Mouse (Mus musculus) heart, postnatal 0 days (tissue): ENCODE results near the gene Rbm20. TPM values are rescaled to one million over a fixed set of nuclear protein-coding genes. Genes with fewer than 3 reads are reported as not detected.

Experiments
- ATAC-seq: fragments of 200-750 bp; cut with Nextera tagmentation; 2 replicates; pipeline ENCODE4 v1.8.0; 2017; ENCODE audit warnings: low read depth, moderate number of reproducible peaks, moderate library complexity; ENCODE audit not compliant: insufficient read depth
- DNase-seq: peaks from one replicate; pipeline ENCODE4 v3.0.0-alpha.2; 2016; ENCODE audit warnings: low spot score
- H3K27ac ChIP-seq: fragments of 300-500 bp; sonication (generic); 2 replicates; pipeline ENCODE4 v1.5.1; 2014; ENCODE audit warnings: low read depth, mild to moderate bottlenecking
- H3K27me3 ChIP-seq: fragments of 300-500 bp; sonication (generic); 2 replicates; pipeline ENCODE4 v1.6.1; 2014; ENCODE audit warnings: low read length, mixed read lengths; ENCODE audit not compliant: control insufficient read depth, insufficient read depth
- H3K36me3 ChIP-seq: fragments of 300-500 bp; sonication (generic); replicated peaks from 2 replicates; pipeline ENCODE4 v1.6.1; 2014; ENCODE audit warnings: low read length, mixed read lengths; ENCODE audit not compliant: control insufficient read depth, insufficient read depth
- H3K4me1 ChIP-seq: fragments of 300-500 bp; sonication (generic); 2 replicates; pipeline ENCODE4 v1.6.1; 2014; ENCODE audit warnings: antibody characterized with exemption; ENCODE audit not compliant: control insufficient read depth, insufficient read depth
- H3K4me2 ChIP-seq: fragments of 300-500 bp; sonication (generic); 2 replicates; pipeline ENCODE4 v1.6.1; 2014; ENCODE audit warnings: low read depth, mild to moderate bottlenecking, low read length, moderate library complexity
- H3K4me3 ChIP-seq: fragments of 300-500 bp; sonication (generic); 2 replicates; pipeline ENCODE4 v1.5.1; 2014; ENCODE audit warnings: low read depth, low read length
- H3K9ac ChIP-seq: fragments of 300-500 bp; sonication (generic); replicated peaks from 2 replicates; pipeline ENCODE4 v1.6.1; 2014; ENCODE audit warnings: low read depth, low read length, mixed read lengths
- H3K9me3 ChIP-seq: fragments of 300-500 bp; sonication (generic); replicated peaks from 2 replicates; pipeline ENCODE4 v1.6.1; 2016; ENCODE audit warnings: low read length; ENCODE audit not compliant: control insufficient read depth
- CTCF ChIP-seq: IDR thresholded peaks from 2 replicates; pipeline ENCODE4 v1.5.1; 2016; ENCODE audit warnings: antibody characterized with exemption, control low read depth, low read depth
- EP300 ChIP-seq: IDR thresholded peaks from 2 replicates; pipeline ENCODE4 v1.6.1; 2016; ENCODE audit warnings: antibody characterized with exemption, low read depth
- WGBS: fragments of 180-500 bp; shearing (Covaris S2); extraction: QIAGEN DNeasy Blood & Tissue Kit; methylation state at CpG from one replicate; pipeline ENCODE4 v1.1.7; 2014; 5-methylcytosine and 5-hydroxymethylcytosine counted together
- polyA plus RNA-seq: library from polyadenylated mRNA; unstranded; fragments of >200 nt; fragmentation: Nextera tagmentation; extraction: Ambion mirVana; gene quantifications from 2 replicates; pipeline ENCODE4 v1.2.1, GENCODE M21; 2015
- total RNA-seq: library from RNA; depleted of rRNA; stranded (reverse); fragments of >200 nt; gene quantifications from 2 replicates; pipeline ENCODE4 v1.2.3, GENCODE M21; 2014; ENCODE audit warnings: low replicate concordance

Rbm20 gene
- total and polyA plus RNA-seq, 2 experiments from 2014 or later: 65.2 to 340 TPM

DNA sequence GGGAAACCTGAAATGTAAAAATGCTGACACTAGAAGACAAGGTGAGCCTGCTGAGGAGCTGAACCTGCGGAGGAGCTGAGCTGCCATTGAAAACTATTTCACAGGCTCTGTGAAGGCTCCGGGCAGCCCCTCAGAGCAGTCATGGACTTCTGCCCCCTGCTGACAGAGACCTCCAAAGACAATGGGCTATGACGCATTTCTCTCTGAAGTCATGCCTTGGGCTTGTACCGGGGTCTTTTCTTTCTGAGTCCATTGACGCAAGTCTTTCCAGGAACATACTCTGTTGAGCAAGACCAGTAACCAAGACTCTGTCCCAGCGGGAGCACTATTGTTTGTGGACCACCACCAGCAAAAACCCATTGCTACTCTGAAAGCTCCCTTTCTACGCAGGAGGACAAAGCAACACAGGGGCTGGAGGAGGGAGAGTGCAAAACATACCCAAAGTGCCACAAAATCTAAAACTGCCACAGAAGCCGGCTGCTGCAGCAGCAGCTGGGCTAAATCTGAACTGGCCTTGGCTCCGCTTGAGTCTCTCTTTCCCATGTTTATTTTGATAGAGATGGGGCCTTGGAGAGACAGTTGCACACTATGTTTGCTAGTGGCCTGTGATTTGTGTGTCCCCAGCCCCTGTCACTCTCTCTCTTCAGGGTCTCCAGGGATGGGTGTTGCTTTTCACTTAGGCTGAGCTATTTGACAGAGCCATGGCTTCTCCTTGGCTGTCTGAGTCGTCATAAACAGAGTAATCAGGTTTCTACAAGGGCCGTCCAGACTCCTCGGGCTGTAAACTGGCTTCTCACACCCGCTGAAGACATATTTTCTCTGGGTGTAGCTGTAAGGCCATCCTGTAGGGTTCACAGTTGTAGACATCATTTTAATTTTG lies 144.4 kb downstream of the Rbm20 start:
- DNase-seq (no peak), ATAC-seq (no peak)
- no peak for TF ChIP-seq EP300
- peak; percentile 36; the same call in 1 of the 2 replicates for TF ChIP-seq CTCF
- WGBS: 57% methylated on average over 13 of the region's 13 CpGs
- Histone ChIP-seq H3K4me3 (no peak overlapping the region), H3K27me3 (no peaks in the 10 kb centered on the region), H3K9me3 (no peaks in the 10 kb centered on the region), H3K4me2 (no peak overlapping the region), H3K4me1 (peaks cover 13% of the 10 kb centered on the region), H3K36me3 (peaks cover 72% of the 10 kb centered on the region), H3K27ac (peak overlapping the region; percentile 47), H3K9ac (no peak overlapping the region)

DNA sequence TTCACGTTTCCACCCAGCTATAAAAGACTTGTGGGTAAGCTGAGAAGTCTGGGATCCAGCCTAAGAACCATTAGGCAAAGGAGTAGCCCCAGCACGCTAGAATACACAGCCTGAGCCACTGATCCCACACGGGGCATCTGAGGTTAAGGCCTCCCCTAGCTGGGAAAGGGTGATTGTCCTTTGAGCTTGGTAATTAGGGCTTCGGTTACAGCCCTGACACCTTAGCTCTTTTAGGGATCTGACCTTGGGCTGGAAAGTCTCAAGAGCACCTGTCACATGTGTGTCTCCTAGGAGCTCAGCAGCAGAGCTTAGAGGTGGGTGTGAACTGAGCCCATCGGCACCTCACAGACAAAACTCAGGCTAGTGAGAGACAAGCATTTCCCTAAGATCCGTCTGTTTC lies 146.7 kb downstream of the Rbm20 start:
- H3K27ac ChIP-seq: peak overlapping the region; percentile 79
- H3K4me3 ChIP-seq: no peak overlapping the region
- 28% methylated on average over 6 of the region's 6 CpGs for WGBS
- H3K4me2 ChIP-seq: no peak overlapping the region
- no peak for TF ChIP-seq EP300
- no peak for TF ChIP-seq CTCF
- H3K4me1 ChIP-seq: peaks cover 13% of the 10 kb centered on the region
- no peaks in the 10 kb centered on the region for H3K9me3 ChIP-seq
- H3K27me3 ChIP-seq: no peaks in the 10 kb centered on the region
- H3K9ac ChIP-seq: 0 out of 2 replicates have a peak overlapping the region, but pooled peaks have one; percentile 21
- H3K36me3 ChIP-seq: peaks cover 49% of the 10 kb centered on the region
- ATAC-seq (peak; percentile 79), DNase-seq (peak; percentile 65)

DNA sequence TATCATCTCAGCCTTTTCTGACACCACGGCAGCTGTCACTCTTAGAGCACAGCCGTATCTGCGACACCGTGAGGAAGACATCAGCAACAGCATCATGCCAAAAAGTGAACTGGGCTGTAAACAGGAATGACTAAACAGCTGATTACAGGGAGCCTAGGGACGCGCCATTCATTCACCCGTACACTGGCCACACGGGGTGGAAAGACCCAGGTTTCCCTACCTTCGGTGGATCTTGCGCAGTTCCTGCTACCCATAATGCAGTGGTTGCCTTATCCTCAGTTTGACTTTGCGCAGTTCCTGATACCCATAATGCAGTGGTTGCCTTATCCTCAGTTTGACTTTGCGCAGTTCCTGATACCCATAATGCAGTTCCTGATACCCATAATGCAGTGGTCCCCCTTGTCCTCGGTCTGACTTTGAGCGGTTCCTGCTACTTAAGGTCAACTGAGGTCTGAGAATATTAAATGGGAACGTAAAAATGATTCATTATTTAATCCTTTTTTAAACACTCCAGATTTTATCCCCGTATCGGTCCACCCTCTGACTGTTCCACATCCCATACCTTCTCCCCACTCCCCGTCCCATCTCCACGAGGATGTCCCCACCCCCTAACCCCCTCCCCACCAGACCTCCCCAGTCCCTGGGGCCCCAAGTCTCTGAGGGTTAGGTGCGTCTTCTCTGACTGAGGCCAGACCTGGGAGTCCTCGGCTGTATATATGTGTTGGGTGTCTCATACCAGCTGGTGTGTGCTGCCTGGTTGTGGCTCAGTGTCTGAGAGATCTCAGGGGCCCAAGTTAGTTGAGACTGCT lies 148.0 kb downstream of the Rbm20 start:
- TF ChIP-seq CTCF: no peak
- no peak for TF ChIP-seq EP300
- WGBS: 63% methylated on average over 21 of the region's 21 CpGs
- Histone ChIP-seq H3K9me3 (no peaks in the 10 kb centered on the region), H3K27me3 (no peaks in the 10 kb centered on the region), H3K27ac (peak overlapping the region; percentile 79; the same call in 1 of the 2 replicates), H3K4me2 (peak overlapping the region; percentile 28), H3K4me3 (peak overlapping the region; percentile 22), H3K4me1 (peaks cover 13% of the 10 kb centered on the region), H3K36me3 (peaks cover 38% of the 10 kb centered on the region), H3K9ac (no peak overlapping the region)
- 0 out of 2 replicates have a peak, but pooled peaks have one; percentile 13 for ATAC-seq
- DNase-seq: no peak

DNA sequence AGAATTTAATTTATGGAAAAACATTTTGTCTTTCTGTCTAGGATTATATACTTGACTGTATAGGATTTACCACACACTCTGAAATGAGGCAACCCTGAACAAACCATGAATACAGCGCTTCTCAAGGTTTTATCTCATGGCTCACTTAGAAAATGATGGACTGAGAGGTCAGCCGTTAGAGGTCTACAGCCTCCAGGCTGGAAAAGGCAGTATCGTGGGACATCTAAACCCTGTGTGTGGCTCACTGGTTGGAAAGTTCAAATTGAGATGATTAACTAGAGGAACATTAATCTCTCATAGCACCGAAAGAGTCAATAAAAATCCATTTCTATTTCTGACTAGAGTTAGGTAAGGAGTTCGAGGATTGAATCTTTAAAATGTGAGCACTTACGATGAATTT lies 152.9 kb downstream of the Rbm20 start:
- peak overlapping the region; percentile 84 for H3K27ac ChIP-seq
- peaks cover 12% of the 10 kb centered on the region; the same call in 1 of the 2 replicates for H3K4me1 ChIP-seq
- DNase-seq (no peak), ATAC-seq (no peak)
- no peak for TF ChIP-seq CTCF
- TF ChIP-seq EP300: no peak
- no peaks in the 10 kb centered on the region for H3K9me3 ChIP-seq
- H3K4me2 ChIP-seq: no peak overlapping the region
- peaks cover 24% of the 10 kb centered on the region for H3K36me3 ChIP-seq
- H3K9ac ChIP-seq: no peak overlapping the region
- H3K27me3 ChIP-seq: no peaks in the 10 kb centered on the region
- 24% methylated on average over 6 of the region's 6 CpGs for WGBS
- H3K4me3 ChIP-seq: no peak overlapping the region

DNA sequence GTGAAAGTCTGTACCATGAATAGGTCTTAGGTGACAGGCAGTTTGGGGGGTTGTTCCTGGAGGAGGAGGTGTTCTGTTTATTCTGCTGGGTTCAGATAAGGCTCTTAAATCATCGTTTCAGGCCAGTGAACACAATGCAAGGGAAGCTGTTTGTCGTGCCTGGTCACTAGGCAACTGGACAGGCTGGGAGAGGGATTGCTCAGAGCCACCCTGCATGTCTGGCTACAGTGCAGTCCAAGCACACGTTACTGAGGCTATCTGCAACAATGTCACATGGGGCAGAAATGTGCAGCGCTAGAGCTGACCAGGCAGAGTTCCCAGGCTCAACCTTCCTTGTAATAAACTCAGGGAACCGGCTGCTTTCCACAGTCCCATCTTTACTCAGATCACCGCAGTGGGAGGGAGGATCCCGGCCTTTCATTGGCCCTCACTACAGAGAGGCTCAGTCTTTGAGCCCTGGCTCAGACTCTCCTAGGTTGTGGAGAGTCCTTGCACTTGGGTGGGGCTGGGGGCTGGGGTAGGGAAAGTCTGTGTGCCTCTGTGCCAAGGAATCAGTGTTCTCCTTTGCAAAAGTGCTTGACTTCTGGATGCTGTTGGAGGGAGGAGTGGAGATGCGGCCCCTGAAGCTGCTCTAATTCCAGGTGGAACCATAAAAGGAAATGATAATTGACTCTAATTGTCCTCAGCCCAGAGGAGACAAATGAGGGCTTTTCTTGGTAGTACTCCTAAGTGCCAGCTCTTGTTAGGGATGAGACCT lies 153.5 kb downstream of the Rbm20 start:
- 7% methylated on average over 8 of the region's 8 CpGs for WGBS
- Histone ChIP-seq H3K4me3 (no peak overlapping the region), H3K4me2 (no peak overlapping the region), H3K9me3 (no peaks in the 10 kb centered on the region), H3K9ac (0 out of 2 replicates have a peak overlapping the region, but pooled peaks have one; percentile 6), H3K27me3 (no peaks in the 10 kb centered on the region), H3K36me3 (peaks cover 20% of the 10 kb centered on the region), H3K27ac (peak overlapping the region; percentile 84), H3K4me1 (peaks cover 12% of the 10 kb centered on the region; the same call in 1 of the 2 replicates)
- ATAC-seq (peak; percentile 96), DNase-seq (peak; percentile 95)
- TF ChIP-seq EP300 (no peak), CTCF (no peak)
